Mouse (Mus musculus) heart, embryonic 11.5 days (tissue): ENCODE measurements at regions not wholly inside any gene's neighbourhood (a gene's known extent, or its start where the extent isn't known, plus 50 kb on each side); places are given as distances from the start of the nearest gene placed in this dataset. TPM values are rescaled to one million over a fixed set of nuclear protein-coding genes. Genes with fewer than 3 reads are reported as not detected.
"Not testable (repeated sequence)": the region's sequence is repeated elsewhere in the genome, so short reads cannot be mapped to it uniquely, and the experiment has no call there.

ENCODE experiments used
- ATAC-seq: fragments of 200-750 bp; cut with Nextera tagmentation; replicated peaks from 2 replicates; pipeline ENCODE4 v1.8.0; 2017; ENCODE audit warnings: moderate library complexity; ENCODE audit not compliant: insufficient number of reproducible peaks, low FRiP score, low TSS enrichment
- H3K27ac ChIP-seq: fragments of 300-500 bp; sonication (generic); 2 replicates; pipeline ENCODE4 v1.5.1; 2014; ENCODE audit warnings: mild to moderate bottlenecking, low read depth, low read length
- H3K27me3 ChIP-seq: fragments of 300-500 bp; sonication (generic); 2 replicates; pipeline ENCODE4 v1.6.1; 2014; ENCODE audit warnings: mild to moderate bottlenecking, low read length, mixed read lengths; ENCODE audit not compliant: control insufficient read depth, insufficient read depth
- H3K36me3 ChIP-seq: fragments of 300-500 bp; sonication (generic); 2 replicates; pipeline ENCODE4 v1.6.1; 2014; ENCODE audit warnings: mild to moderate bottlenecking, low read length, moderate library complexity, mixed read lengths; ENCODE audit not compliant: control insufficient read depth, insufficient read depth
- H3K4me1 ChIP-seq: fragments of 300-500 bp; sonication (generic); 2 replicates; pipeline ENCODE4 v1.6.1; 2014; ENCODE audit warnings: low read length; ENCODE audit not compliant: control insufficient read depth, insufficient read depth
- H3K4me2 ChIP-seq: fragments of 300-500 bp; sonication (generic); 2 replicates; pipeline ENCODE4 v1.6.1; 2014; ENCODE audit warnings: mild to moderate bottlenecking, moderate library complexity
- H3K4me3 ChIP-seq: fragments of 300-500 bp; sonication (generic); 2 replicates; pipeline ENCODE4 v1.5.1; 2014; ENCODE audit warnings: low read depth, low read length
- H3K9ac ChIP-seq: fragments of 300-500 bp; sonication (generic); 2 replicates; pipeline ENCODE4 v1.6.1; 2014; ENCODE audit warnings: mild to moderate bottlenecking, low read depth, low read length, moderate library complexity
- H3K9me3 ChIP-seq: fragments of 300-500 bp; sonication (generic); replicated peaks from 2 replicates; pipeline ENCODE4 v1.6.1; 2016; ENCODE audit warnings: low read length; ENCODE audit not compliant: control insufficient read depth
- WGBS: fragments of 180-500 bp; shearing (Covaris S2); extraction: QIAGEN DNeasy Blood & Tissue Kit; methylation state at CpG from one replicate; pipeline ENCODE4 v1.1.7; 2014; ENCODE audit not compliant: insufficient replicate concordance; 5-methylcytosine and 5-hydroxymethylcytosine counted together
- microRNA-seq: library from miRNA; unstranded; fragments of <30 nt; microRNA quantifications from one replicate; pipeline ENCODE4, GENCODE M21; 2016; ENCODE audit warnings: borderline number of aligned reads

DNA sequence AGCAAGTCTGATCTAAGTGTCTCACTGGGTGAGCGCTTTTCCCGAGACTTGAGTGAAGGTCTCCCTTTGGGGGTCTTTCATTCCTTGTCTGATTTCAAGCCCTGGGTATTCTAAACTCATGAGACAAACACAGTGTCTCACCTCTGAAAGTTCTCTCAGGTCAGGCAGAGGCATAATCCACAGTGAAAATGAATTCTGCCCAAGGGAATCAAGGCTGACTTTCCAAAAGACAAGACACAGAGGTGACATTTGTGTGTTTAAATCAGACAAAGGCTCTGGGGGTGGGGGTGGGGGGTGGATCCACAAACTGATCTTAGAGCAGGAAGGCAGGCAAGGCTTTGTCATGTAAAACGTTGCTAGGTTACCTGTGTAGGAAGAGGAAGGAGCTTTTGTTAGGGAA, 107.0 kb upstream of the 2410141K09Rik start:
- not testable (repeated sequence) for H3K4me1 ChIP-seq, ATAC-seq, H3K36me3 ChIP-seq, H3K4me3 ChIP-seq, H3K9me3 ChIP-seq, H3K27me3 ChIP-seq, H3K9ac ChIP-seq, H3K27ac ChIP-seq, H3K4me2 ChIP-seq
- 67% methylated on average over 3 of the region's 3 CpGs for WGBS

GRCm38 (mm10) chr13:66519596-66519995, 78.7 kb upstream of the 2410141K09Rik start:
- not testable (repeated sequence) for H3K27me3 ChIP-seq, H3K4me3 ChIP-seq, H3K4me2 ChIP-seq, H3K27ac ChIP-seq, H3K4me1 ChIP-seq, ATAC-seq, H3K9ac ChIP-seq, H3K36me3 ChIP-seq, H3K9me3 ChIP-seq
- WGBS = 73% methylated on average over 3 of the region's 3 CpGs

Small RNAs in the stretch of these regions (microRNA-seq; reads per million reads assigned to microRNA genes)
- gene Gm27501 = not detected
